Mouse (Mus musculus) hindbrain, embryonic 16.5 days (tissue): ENCODE data around the gene Erc2. TPM values are rescaled to one million over a fixed set of nuclear protein-coding genes. Genes with fewer than 3 reads are reported as not detected.

ENCODE experiments used
- ATAC-seq: fragments of 200-750 bp; cut with Nextera tagmentation; 2 replicates; pipeline ENCODE4 v1.8.0; 2017; ENCODE audit warnings: moderate TSS enrichment, moderate library complexity
- H3K27ac ChIP-seq: fragments of 300-500 bp; sonication (generic); 2 replicates; pipeline ENCODE4 v1.5.1; 2014; ENCODE audit warnings: low read depth, mild to moderate bottlenecking, control low read depth, low read length, moderate library complexity
- H3K27me3 ChIP-seq: fragments of 300-500 bp; sonication (generic); replicated peaks from 2 replicates; pipeline ENCODE4 v1.6.1; 2014; ENCODE audit warnings: low read length; ENCODE audit not compliant: control insufficient read depth, insufficient read depth
- H3K36me3 ChIP-seq: fragments of 300-500 bp; sonication (generic); 2 replicates; pipeline ENCODE4 v1.6.1; 2014; ENCODE audit warnings: mild to moderate bottlenecking, low read length, moderate library complexity, mixed read lengths; ENCODE audit not compliant: control insufficient read depth, insufficient read depth
- H3K4me1 ChIP-seq: fragments of 300-500 bp; sonication (generic); 2 replicates; pipeline ENCODE4 v1.6.1; 2014; ENCODE audit warnings: low read depth, low read length; ENCODE audit not compliant: control insufficient read depth, insufficient read depth
- H3K4me2 ChIP-seq: fragments of 300-500 bp; sonication (generic); 2 replicates; pipeline ENCODE4 v1.6.1; 2014; ENCODE audit warnings: mild to moderate bottlenecking, low read length, control low read depth, moderate library complexity
- H3K4me3 ChIP-seq: fragments of 300-500 bp; sonication (generic); 2 replicates; pipeline ENCODE4 v1.5.1; 2014; ENCODE audit warnings: mild to moderate bottlenecking, low read length, control low read depth, moderate library complexity
- H3K9ac ChIP-seq: fragments of 300-500 bp; sonication (generic); 2 replicates; pipeline ENCODE4 v1.6.1; 2014; ENCODE audit warnings: low read depth, mild to moderate bottlenecking, control low read depth, low read length, moderate library complexity
- H3K9me3 ChIP-seq: fragments of 300-500 bp; sonication (generic); 2 replicates; pipeline ENCODE4 v1.6.1; 2014; ENCODE audit warnings: mild to moderate bottlenecking, low read length, moderate library complexity; ENCODE audit not compliant: control insufficient read depth
- WGBS: fragments of 180-500 bp; shearing (Covaris S2); extraction: QIAGEN DNeasy Blood & Tissue Kit; methylation state at CpG from one replicate; pipeline ENCODE4 v1.1.7; 2014; 5-methylcytosine and 5-hydroxymethylcytosine counted together
- polyA plus RNA-seq: library from polyadenylated mRNA; unstranded; fragments of >200 nt; fragmentation: Nextera tagmentation; extraction: Ambion mirVana; gene quantifications from 2 replicates; pipeline ENCODE4 v1.2.1, GENCODE M21; 2015

The Erc2 gene
- polyA plus RNA-seq, 1 experiment from 2014 or later = 73.8 TPM

GRCm38 (mm10) chr14:28505051-28505585 lies 882.9 kb downstream of the Erc2 start:
- Histone ChIP-seq H3K9me3 (no peaks in the 10 kb centered on the region), H3K4me1 (peaks cover 28% of the 10 kb centered on the region), H3K4me3 (peak overlapping the region; percentile 51), H3K36me3 (no peaks in the 10 kb centered on the region), H3K27me3 (no peaks in the 10 kb centered on the region; the same call in 1 of the 2 replicates), H3K9ac (peak overlapping the region; percentile 77), H3K27ac (peak overlapping the region; percentile 82), H3K4me2 (peak overlapping the region; percentile 69)
- peak; percentile 66 for ATAC-seq
- under 1% methylated on average over 22 of the region's 22 CpGs for WGBS

DNA sequence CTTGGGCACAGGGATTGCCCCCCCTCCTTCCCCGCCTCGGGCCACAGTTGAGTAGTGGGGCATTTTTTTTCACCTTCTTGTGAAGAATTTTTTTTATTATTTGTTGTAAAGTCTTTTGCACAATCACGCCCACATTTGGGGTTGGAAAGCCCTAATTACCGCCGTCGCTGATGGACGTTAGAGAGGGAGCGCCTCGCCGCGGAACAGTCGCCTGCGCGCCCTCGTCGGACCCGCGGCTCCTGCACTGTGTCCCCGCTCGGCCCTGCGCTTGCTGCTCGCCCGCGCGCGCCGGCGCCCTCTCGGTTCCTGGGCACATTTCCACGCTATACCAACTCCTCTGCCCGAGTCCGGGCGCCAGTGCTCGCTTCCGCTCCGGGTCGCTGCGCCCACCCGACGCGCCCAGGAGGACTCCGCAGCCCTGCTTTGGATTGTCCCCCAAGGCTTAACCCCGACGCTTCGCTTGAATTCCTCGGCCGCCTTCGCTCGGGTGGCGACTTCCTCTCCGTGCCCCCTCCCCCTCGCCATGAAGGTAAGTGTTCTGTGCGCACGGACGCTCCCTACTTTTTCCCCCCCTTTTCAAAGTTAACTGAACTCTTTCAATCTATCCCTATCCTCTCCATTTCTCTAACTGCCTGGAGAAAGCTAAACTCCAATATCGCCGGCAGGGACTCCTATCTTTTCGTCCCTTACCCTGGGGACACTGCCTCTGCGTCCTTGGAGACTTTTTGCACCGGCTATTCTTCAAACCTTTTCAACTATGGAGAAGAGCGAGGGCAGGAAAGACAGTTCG lies 883.6 kb downstream of the Erc2 start:
- H3K36me3 ChIP-seq = no peaks in the 10 kb centered on the region
- H3K27me3 ChIP-seq = no peaks in the 10 kb centered on the region; the same call in 1 of the 2 replicates
- WGBS = under 1% methylated on average over 62 of the region's 62 CpGs
- no peaks in the 10 kb centered on the region for H3K9me3 ChIP-seq
- peak overlapping the region; percentile 69 for H3K4me2 ChIP-seq
- H3K4me1 ChIP-seq = peaks cover 31% of the 10 kb centered on the region
- peak; percentile 49 for ATAC-seq
- H3K4me3 ChIP-seq = peak overlapping the region; percentile 51
- peak overlapping the region; percentile 77 for H3K9ac ChIP-seq
- peak overlapping the region; percentile 82 for H3K27ac ChIP-seq

DNA sequence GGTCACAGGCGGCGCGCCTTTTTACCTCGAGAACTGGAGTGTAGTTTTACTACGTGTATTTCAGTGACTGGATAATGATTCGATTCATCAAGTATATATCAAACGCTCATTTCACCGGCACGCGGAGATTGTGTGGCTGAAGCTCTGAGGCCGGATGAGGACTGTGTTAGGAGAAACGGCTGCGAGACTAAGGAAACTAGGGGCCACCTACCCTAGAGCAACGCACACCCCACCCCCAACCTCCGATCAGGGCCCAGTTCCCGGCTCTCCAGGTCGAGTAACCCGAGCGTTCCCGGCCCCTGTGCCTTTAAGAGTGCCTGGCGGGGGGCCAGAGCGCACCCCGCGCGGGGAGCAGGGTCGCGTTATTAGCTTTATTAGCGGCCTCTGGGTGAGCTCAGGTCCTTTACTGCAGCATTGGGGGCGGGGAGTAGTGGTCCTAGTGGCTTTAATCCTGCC lies 884.2 kb downstream of the Erc2 start:
- whole genome bisulfite sequencing = under 1% methylated on average over 29 of the region's 29 CpGs
- Histone ChIP-seq H3K4me1 (peaks cover 34% of the 10 kb centered on the region), H3K4me2 (peak overlapping the region; percentile 69), H3K27me3 (no peaks in the 10 kb centered on the region; the same call in 1 of the 2 replicates), H3K9me3 (no peaks in the 10 kb centered on the region), H3K9ac (peak overlapping the region; percentile 77), H3K4me3 (peak overlapping the region; percentile 51), H3K36me3 (no peaks in the 10 kb centered on the region), H3K27ac (peak overlapping the region; percentile 82)
- ATAC-seq = peak; percentile 10

DNA sequence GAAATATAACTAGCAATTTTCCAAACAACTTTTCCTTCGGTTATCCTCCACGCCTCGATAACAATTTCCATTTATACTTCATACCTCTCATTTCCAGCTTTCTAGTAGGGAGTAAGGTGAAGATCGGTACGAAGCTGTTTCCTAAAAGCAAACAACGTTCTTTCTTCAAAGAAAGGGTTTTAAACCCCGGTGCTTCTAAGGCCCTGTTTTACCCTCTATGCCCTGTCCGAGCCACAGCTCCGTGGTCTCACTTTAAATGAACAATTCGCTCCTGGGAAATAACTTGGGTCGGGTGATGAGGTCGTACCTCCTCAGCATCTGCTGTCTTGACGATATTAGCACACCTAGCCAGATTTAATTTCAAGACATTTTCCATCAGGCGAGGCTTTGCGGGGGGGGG lies 884.8 kb downstream of the Erc2 start:
- Histone ChIP-seq H3K9me3 (no peaks in the 10 kb centered on the region), H3K27me3 (no peaks in the 10 kb centered on the region; the same call in 1 of the 2 replicates), H3K9ac (peak overlapping the region; percentile 49), H3K27ac (peak overlapping the region; percentile 32; the same call in 1 of the 2 replicates), H3K4me1 (peaks cover 35% of the 10 kb centered on the region), H3K4me3 (peak overlapping the region; percentile 51), H3K36me3 (no peaks in the 10 kb centered on the region), H3K4me2 (peak overlapping the region; percentile 69)
- no peak for ATAC-seq
- WGBS = under 1% methylated on average over 15 of the region's 15 CpGs

DNA sequence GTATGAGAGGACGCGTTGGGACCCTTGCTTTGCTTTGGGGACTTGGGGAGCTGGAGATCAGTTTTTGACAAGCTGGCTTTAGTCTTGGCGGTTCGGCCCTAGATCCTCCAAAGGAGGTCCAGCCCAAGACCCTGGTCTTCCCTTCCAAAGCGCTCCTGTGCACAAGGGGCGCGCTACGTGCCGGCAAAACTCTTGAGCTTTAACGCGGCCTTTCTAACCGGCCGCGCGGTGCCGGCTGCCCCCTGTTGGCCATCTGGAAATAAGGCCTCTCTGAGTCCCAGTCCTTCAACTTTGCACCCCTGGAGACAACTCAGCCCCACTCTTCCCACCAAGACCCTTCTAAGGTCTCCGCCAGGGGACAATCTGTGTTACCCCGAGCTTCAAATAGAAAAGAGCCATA lies 885.2 kb downstream of the Erc2 start:
- Histone ChIP-seq H3K9me3 (no peaks in the 10 kb centered on the region), H3K27ac (peak overlapping the region; percentile 25; the same call in 1 of the 2 replicates), H3K4me3 (peak overlapping the region; percentile 51), H3K27me3 (no peaks in the 10 kb centered on the region; the same call in 1 of the 2 replicates), H3K36me3 (no peaks in the 10 kb centered on the region), H3K4me1 (peaks cover 35% of the 10 kb centered on the region), H3K4me2 (peak overlapping the region; percentile 69), H3K9ac (peak overlapping the region; percentile 49; the same call in 1 of the 2 replicates)
- ATAC-seq = 0 out of 2 replicates have a peak, but pooled peaks have one; percentile 18
- WGBS = 1% methylated on average over 18 of the region's 18 CpGs

GRCm38 (mm10) chr14:28508288-28509258 lies 886.3 kb downstream of the Erc2 start:
- no peaks in the 10 kb centered on the region for H3K9me3 ChIP-seq
- H3K27ac ChIP-seq = no peak overlapping the region; the same call in 1 of the 2 replicates
- ATAC-seq = no peak
- H3K4me1 ChIP-seq = peaks cover 35% of the 10 kb centered on the region
- no peaks in the 10 kb centered on the region; the same call in 1 of the 2 replicates for H3K27me3 ChIP-seq
- H3K9ac ChIP-seq = peak overlapping the region; percentile 55; the same call in 1 of the 2 replicates
- no peaks in the 10 kb centered on the region for H3K36me3 ChIP-seq
- H3K4me3 ChIP-seq = peak overlapping the region; percentile 51
- peak overlapping the region; percentile 69 for H3K4me2 ChIP-seq
- whole genome bisulfite sequencing = 13% methylated on average over 27 of the region's 27 CpGs

DNA sequence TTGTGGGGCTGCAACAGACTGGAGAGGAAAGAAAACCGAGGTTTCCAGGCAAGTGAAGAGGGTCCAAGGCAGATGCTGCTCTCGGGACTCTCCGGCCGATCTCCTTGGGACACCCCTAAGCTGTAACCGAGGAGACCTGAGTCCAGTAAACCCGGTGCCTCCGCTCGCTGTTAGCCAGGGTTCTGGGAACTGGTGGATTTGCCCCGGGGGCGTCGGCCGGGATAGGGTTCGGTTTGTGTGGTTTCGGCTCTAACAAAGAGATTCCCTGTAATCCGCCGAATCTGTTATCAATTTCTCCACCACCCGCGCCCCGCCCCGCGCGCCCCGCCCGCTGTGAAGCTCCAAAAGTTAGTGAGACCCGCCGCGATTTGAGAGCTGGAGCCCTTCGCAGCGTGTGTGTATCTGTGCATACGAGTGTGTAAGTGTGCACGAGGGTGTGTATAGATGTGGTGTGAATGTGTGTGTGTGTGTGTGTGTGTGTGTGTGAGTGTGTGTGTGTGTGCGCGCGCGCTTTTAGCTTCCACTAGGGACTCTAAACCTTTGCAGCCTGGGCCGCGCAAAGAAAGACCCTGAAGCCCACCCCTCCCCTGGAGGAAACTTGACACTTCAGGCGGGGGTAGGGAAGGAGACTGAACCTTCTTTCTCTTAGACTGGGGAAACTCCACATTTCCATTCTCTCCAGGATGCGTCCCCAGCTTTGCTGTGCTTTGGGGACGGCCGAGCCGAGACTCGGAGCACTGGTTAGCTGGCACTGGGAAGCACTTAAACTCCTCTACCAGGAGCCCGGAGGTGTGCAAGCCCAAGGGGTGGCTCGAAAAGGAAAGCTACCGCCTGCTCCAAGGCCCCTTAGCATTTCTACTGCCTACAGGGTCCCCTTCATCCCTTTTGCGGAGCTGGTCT lies 887.5 kb downstream of the Erc2 start:
- Histone ChIP-seq H3K4me2 (peak overlapping the region; percentile 69), H3K4me1 (peaks cover 29% of the 10 kb centered on the region), H3K4me3 (peak overlapping the region; percentile 51), H3K9me3 (no peaks in the 10 kb centered on the region), H3K9ac (peak overlapping the region; percentile 55), H3K27me3 (no peaks in the 10 kb centered on the region; the same call in 1 of the 2 replicates), H3K27ac (peak overlapping the region; percentile 46), H3K36me3 (no peaks in the 10 kb centered on the region)
- under 1% methylated on average over 45 of the region's 47 CpGs for whole genome bisulfite sequencing
- no peak for ATAC-seq
